Mouse (Mus musculus) midbrain, embryonic 14.5 days (tissue): ENCODE measurements at regions not wholly inside any gene's neighbourhood (a gene's known extent, or its start where the extent isn't known, plus 50 kb on each side); places are given as distances from the start of the nearest gene placed in this dataset.

ENCODE experiments used
- ATAC-seq: fragments of 200-750 bp; cut with Nextera tagmentation; 2 replicates; pipeline ENCODE4 v1.8.0; 2017; ENCODE audit warnings: moderate number of reproducible peaks, moderate library complexity; ENCODE audit not compliant: low FRiP score, low TSS enrichment
- DNase-seq: peaks from one replicate; pipeline ENCODE4 v3.0.0-alpha.2; 2015
- H3K27ac ChIP-seq: fragments of 300-500 bp; sonication (generic); replicated peaks from 2 replicates; pipeline ENCODE4 v1.5.1; 2014; ENCODE audit warnings: mild to moderate bottlenecking, low read depth, low read length, moderate library complexity
- H3K27me3 ChIP-seq: fragments of 300-500 bp; sonication (generic); 2 replicates; pipeline ENCODE4 v1.6.1; 2014; ENCODE audit warnings: low read length, control low read depth, mixed read lengths; ENCODE audit not compliant: control insufficient read depth, insufficient read depth
- H3K36me3 ChIP-seq: fragments of 300-500 bp; sonication (generic); 2 replicates; pipeline ENCODE4 v1.6.1; 2014; ENCODE audit warnings: low read length, control low read depth; ENCODE audit not compliant: control insufficient read depth, insufficient read depth
- H3K4me1 ChIP-seq: fragments of 300-500 bp; sonication (generic); 2 replicates; pipeline ENCODE4 v1.6.1; 2014; ENCODE audit warnings: mild to moderate bottlenecking, antibody characterized with exemption, low read length, control low read depth; ENCODE audit not compliant: control insufficient read depth, insufficient read depth
- H3K4me2 ChIP-seq: fragments of 300-500 bp; sonication (generic); 2 replicates; pipeline ENCODE4 v1.6.1; 2014; ENCODE audit warnings: mild to moderate bottlenecking, low read length, moderate library complexity
- H3K4me3 ChIP-seq: fragments of 300-500 bp; sonication (generic); replicated peaks from 2 replicates; pipeline ENCODE4 v1.5.1; 2014; ENCODE audit warnings: low read depth, low read length
- H3K9ac ChIP-seq: fragments of 300-500 bp; sonication (generic); replicated peaks from 2 replicates; pipeline ENCODE4 v1.6.1; 2014; ENCODE audit warnings: mild to moderate bottlenecking, low read length, moderate library complexity
- H3K9me3 ChIP-seq: fragments of 300-500 bp; sonication (generic); 2 replicates; pipeline ENCODE4 v1.6.1; 2016; ENCODE audit warnings: low read length, control low read depth, mixed read lengths; ENCODE audit not compliant: control insufficient read depth
- WGBS: fragments of 180-500 bp; shearing (Covaris S2); extraction: QIAGEN DNeasy Blood & Tissue Kit; methylation state at CpG from one replicate; pipeline ENCODE4 v1.1.7; 2014; 5-methylcytosine and 5-hydroxymethylcytosine counted together

- Histone ChIP-seq H3K27me3 (no peaks in the 10 kb centered on the region), H3K27ac (no peak overlapping the region), H3K4me1 (no peaks in the 10 kb centered on the region), H3K9me3 (no peaks in the 10 kb centered on the region), H3K4me3 (no peak overlapping the region), H3K4me2 (no peak overlapping the region), H3K9ac (no peak overlapping the region), H3K36me3 (no peaks in the 10 kb centered on the region)
- ATAC-seq (no peak), DNase-seq (peak; percentile 53)
- WGBS, result 63% methylated on average over 3 of the region's 3 CpGs
These were observed 480.3 kb upstream of the Mpdz start for GRCm38 (mm10) chr4:81922876-81923275.

DNA sequence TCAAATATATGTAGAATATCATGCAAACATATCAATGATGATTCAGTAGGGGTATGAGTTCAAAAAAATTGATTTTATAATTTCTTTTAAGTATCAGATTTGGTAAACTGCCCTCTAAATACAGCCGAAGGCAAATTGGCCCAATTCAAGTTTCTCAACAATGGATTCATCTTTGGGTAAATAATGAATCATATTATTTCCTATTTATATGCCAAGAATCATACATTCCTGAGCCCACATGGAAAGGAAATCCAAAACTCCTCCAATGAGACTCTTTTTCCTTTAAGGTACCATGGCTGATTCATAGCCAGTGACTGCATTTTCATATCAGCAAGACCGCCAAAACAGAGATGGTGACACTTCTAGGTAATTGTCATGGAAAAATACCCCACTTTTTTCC is 472.4 kb upstream of the Mpdz start:
- Histone ChIP-seq H3K9me3 (no peaks in the 10 kb centered on the region), H3K9ac (no peak overlapping the region), H3K27me3 (no peaks in the 10 kb centered on the region), H3K4me3 (no peak overlapping the region), H3K36me3 (no peaks in the 10 kb centered on the region), H3K4me2 (no peak overlapping the region), H3K4me1 (no peaks in the 10 kb centered on the region), H3K27ac (no peak overlapping the region)
- DNase-seq, result no peak
- 97% methylated on average over 2 of the region's 2 CpGs for WGBS
- no peak for ATAC-seq

DNA sequence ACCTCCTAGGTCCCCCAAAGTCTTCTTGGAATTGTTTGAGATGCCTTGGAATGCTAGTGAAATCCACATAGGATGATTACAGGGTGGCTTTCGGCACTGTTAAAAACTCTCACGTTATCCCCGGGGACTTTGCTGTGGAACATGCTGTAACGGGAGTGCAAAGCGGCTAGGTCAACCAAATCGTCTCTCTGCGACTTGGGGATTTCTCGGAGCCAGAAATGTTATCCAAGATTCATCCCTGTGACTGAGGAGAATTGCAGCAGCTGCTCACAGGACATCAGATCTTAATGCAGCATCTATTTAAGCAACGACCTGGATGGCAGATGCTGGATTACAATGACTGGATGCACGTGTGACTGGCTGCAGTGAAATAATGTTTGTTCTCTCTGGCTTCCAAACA is 470.7 kb upstream of the Mpdz start:
- no peaks in the 10 kb centered on the region for H3K27me3 ChIP-seq
- H3K9ac ChIP-seq, result no peak overlapping the region
- H3K36me3 ChIP-seq, result no peaks in the 10 kb centered on the region
- H3K4me1 ChIP-seq, result no peaks in the 10 kb centered on the region
- H3K4me3 ChIP-seq, result no peak overlapping the region
- H3K9me3 ChIP-seq, result no peaks in the 10 kb centered on the region
- DNase-seq (no peak), ATAC-seq (no peak)
- 77% methylated on average over 10 of the region's 10 CpGs for WGBS
- no peak overlapping the region for H3K27ac ChIP-seq
- no peak overlapping the region for H3K4me2 ChIP-seq

GRCm38 (mm10) chr4:81912653-81913052 is 470.0 kb upstream of the Mpdz start:
- DNase-seq (no peak), ATAC-seq (no peak)
- Histone ChIP-seq H3K9me3 (no peaks in the 10 kb centered on the region), H3K27me3 (no peaks in the 10 kb centered on the region), H3K9ac (no peak overlapping the region), H3K36me3 (no peaks in the 10 kb centered on the region), H3K4me1 (no peaks in the 10 kb centered on the region), H3K4me2 (no peak overlapping the region), H3K27ac (no peak overlapping the region), H3K4me3 (no peak overlapping the region)
- WGBS, result 88% methylated on average over 1 of the region's 1 CpGs

GRCm38 (mm10) chr4:81899961-81900540 is 457.4 kb upstream of the Mpdz start:
- Histone ChIP-seq H3K9me3 (no peaks in the 10 kb centered on the region), H3K36me3 (no peaks in the 10 kb centered on the region), H3K4me3 (no peak overlapping the region), H3K9ac (no peak overlapping the region), H3K27me3 (no peaks in the 10 kb centered on the region), H3K27ac (no peak overlapping the region), H3K4me2 (no peak overlapping the region), H3K4me1 (no peaks in the 10 kb centered on the region)
- DNase-seq (no peak), ATAC-seq (no peak)
- 84% methylated on average over 5 of the region's 5 CpGs for WGBS

DNA sequence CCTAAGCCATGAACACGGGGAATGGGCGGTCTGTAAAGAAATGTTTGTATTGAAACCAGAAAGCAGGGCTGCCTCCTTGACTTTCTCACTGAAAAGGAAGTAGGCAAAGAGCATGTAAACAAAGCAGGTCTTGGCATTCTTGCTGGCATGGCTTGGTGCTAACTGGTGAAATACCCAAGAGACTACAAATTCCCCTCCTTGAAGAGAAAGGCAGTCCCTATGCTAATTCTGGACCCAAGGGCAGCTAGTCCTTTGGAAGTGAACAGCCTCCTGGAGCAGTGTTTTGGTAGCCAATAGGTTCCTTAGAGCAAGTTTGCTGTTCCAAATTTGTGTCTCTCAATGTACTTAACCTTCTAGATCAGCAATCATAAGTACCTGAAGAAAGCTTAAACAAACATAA is 456.0 kb upstream of the Mpdz start:
- Histone ChIP-seq H3K36me3 (no peaks in the 10 kb centered on the region), H3K9ac (no peak overlapping the region), H3K9me3 (no peaks in the 10 kb centered on the region), H3K27ac (no peak overlapping the region), H3K27me3 (no peaks in the 10 kb centered on the region), H3K4me3 (no peak overlapping the region), H3K4me2 (no peak overlapping the region), H3K4me1 (no peaks in the 10 kb centered on the region)
- no peak for DNase-seq
- 80% methylated on average over 2 of the region's 2 CpGs for WGBS
- no peak for ATAC-seq

GRCm38 (mm10) chr4:81897451-81897850 is 454.8 kb upstream of the Mpdz start:
- Histone ChIP-seq H3K4me3 (no peak overlapping the region), H3K27me3 (no peaks in the 10 kb centered on the region), H3K4me1 (no peaks in the 10 kb centered on the region), H3K9me3 (no peaks in the 10 kb centered on the region), H3K9ac (no peak overlapping the region), H3K27ac (no peak overlapping the region), H3K36me3 (no peaks in the 10 kb centered on the region), H3K4me2 (no peak overlapping the region)
- 92% methylated on average over 5 of the region's 5 CpGs for WGBS
- ATAC-seq (no peak), DNase-seq (no peak)

GRCm38 (mm10) chr4:81868941-81869340 is 426.3 kb upstream of the Mpdz start:
- H3K9ac ChIP-seq, result no peak overlapping the region
- H3K4me1 ChIP-seq, result no peaks in the 10 kb centered on the region
- no peak overlapping the region for H3K27ac ChIP-seq
- DNase-seq, result no peak
- no peaks in the 10 kb centered on the region for H3K27me3 ChIP-seq
- no peak overlapping the region for H3K4me3 ChIP-seq
- no peaks in the 10 kb centered on the region for H3K9me3 ChIP-seq
- no peak overlapping the region for H3K4me2 ChIP-seq
- 98% methylated on average over 2 of the region's 2 CpGs for WGBS
- ATAC-seq, result no peak
- no peaks in the 10 kb centered on the region for H3K36me3 ChIP-seq

DNA sequence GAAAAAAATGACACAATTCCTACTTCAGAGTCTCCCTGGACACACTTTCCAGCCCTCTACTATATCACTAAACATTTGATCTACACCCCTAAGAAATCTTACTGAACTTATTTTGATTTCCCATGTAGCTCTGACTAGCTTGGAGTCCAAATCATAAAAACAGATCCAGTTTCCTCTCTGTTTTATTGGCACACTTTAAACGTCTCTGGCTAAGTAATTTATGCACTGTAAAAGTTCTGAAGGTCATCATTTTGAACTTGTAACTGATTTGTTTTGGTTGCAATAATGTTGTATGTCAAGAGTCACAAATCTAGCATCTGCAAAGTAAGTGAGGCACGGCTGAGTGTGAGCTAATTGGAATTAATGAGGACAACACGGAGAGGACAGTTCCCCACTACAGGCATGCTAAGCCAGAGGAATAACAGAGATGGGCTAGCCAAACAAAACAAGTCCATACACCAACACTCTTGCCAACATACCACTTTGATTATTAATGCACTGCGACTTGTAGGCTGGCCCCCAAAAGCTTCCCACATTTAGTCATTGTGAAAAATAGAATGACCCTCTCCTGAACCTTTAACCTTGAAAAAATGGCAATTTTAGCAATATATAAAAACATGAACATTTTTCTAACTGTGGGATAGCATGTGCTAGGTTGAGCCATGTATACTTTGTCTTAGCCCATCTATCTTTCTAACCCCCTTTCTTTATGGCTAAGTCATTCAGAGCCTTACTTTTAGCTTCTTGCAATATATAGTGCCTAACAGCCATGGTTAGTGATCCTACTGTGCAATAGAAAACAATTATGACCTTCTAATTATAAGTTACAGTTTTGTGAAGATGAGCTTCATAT is 399.3 kb upstream of the Mpdz start:
- 81% methylated on average over 4 of the region's 4 CpGs for WGBS
- H3K27me3 ChIP-seq, result no peaks in the 10 kb centered on the region

More for the DNA sequence above, 399.3 kb upstream of the Mpdz start:
- Histone ChIP-seq H3K9me3 (no peaks in the 10 kb centered on the region), H3K36me3 (no peaks in the 10 kb centered on the region), H3K4me2 (no peak overlapping the region), H3K9ac (no peak overlapping the region), H3K4me3 (no peak overlapping the region), H3K27ac (no peak overlapping the region), H3K4me1 (no peaks in the 10 kb centered on the region)
- no peak for ATAC-seq
- no peak for DNase-seq
